Mouse (Mus musculus): ENCODE measurements around the gene Gm44790.

- TF ChIP-seq CTCF (IDR thresholded peaks at IDR 0.05; ENCODE audit: low read depth, low read length) (no peak), POLR2A (IDR thresholded peaks at IDR 0.05; ENCODE audit: extremely low read depth, insufficient read depth, low read length) (no peak)
Observed at GRCm38 (mm10) chr6:86395969-86396368, 30.5 kb upstream of the Gm44790 start.
